Mouse (Mus musculus): Measurements from ENCODE around the gene Tdrd6. TPM values are rescaled to one million over a fixed set of nuclear protein-coding genes. Genes with fewer than 3 reads are reported as not detected.

Tdrd6 gene
- total RNA-seq, 2 experiments from 2014 or later: 0.05 TPM; not detected in 1

Other genes starting within 250 kb of the Tdrd6 start
- not detected for gene Mep1a, start 127.5 kb downstream of the Tdrd6 start, total RNA-seq (2021)
- gene Ankrd66, start 86.7 kb downstream of the Tdrd6 start, total RNA-seq (2021): not detected
- gene Pla2g7, start 62.2 kb downstream of the Tdrd6 start, total RNA-seq (2021): 1 to 10 TPM; 2.9 to 9.4 TPM
- gene Slc25a27, start 36.9 kb upstream of the Tdrd6 start, total RNA-seq (2021): 1 to 10 TPM; 2.8 to 3.1 TPM
- gene Cyp39a1, start 37.1 kb upstream of the Tdrd6 start, total RNA-seq (2021): 10 to 100 TPM in 1 of 2 experiments, 1 to 10 TPM in 1; 8.0 to 10.7 TPM
- gene Rcan2, start 171.1 kb upstream of the Tdrd6 start, total RNA-seq (2021): 100 to 1,000 TPM; 209 to 216 TPM